Mouse (Mus musculus) retina, postnatal 1 day (tissue): ENCODE results near the gene Cela1.

Source experiments
- DNase-seq: peaks from one replicate; pipeline ENCODE4 v3.0.0-alpha.2; 2012

Gene Cela1

GRCm38 (mm10) chr15:100687430-100687971 lies at the start of gene Cela1:
Gene Cela1, minus strand, starts transcription at chr15:100687921.
- DNase-seq = no peak

GRCm38 (mm10) chr15:100735953-100736300 lies 48.2 kb upstream of the Cela1 start:
- DNase-seq = peak; percentile 42

GRCm38 (mm10) chr15:100735095-100735952 lies 47.6 kb upstream of the Cela1 start:
- DNase-seq = peak; percentile 65

GRCm38 (mm10) chr15:100732580-100732979 lies 44.9 kb upstream of the Cela1 start:
- DNase-seq = peak; percentile 49

GRCm38 (mm10) chr15:100731081-100731480 lies 43.4 kb upstream of the Cela1 start:
- DNase-seq = no peak

GRCm38 (mm10) chr15:100729281-100729985 lies 41.7 kb upstream of the Cela1 start, which contains the start of gene Galnt6:
Gene Galnt6, minus strand, starts transcription at chr15:100729376.
- DNase-seq = peak; percentile 59

GRCm38 (mm10) chr15:100728586-100728985 lies 40.9 kb upstream of the Cela1 start:
- DNase-seq = no peak

- DNase-seq = no peak
Observed at GRCm38 (mm10) chr15:100727834-100728233, 40.1 kb upstream of the Cela1 start.

- no peak for DNase-seq
Observed at GRCm38 (mm10) chr15:100726721-100727120, 39.0 kb upstream of the Cela1 start.

- DNase-seq = no peak
Observed at GRCm38 (mm10) chr15:100723505-100723904, 35.8 kb upstream of the Cela1 start.

GRCm38 (mm10) chr15:100722564-100722963 lies 34.8 kb upstream of the Cela1 start:
- no peak for DNase-seq

GRCm38 (mm10) chr15:100722026-100722425 lies 34.3 kb upstream of the Cela1 start:
- no peak for DNase-seq

GRCm38 (mm10) chr15:100721445-100721844 lies 33.7 kb upstream of the Cela1 start:
- DNase-seq = no peak

- no peak for DNase-seq
Observed at GRCm38 (mm10) chr15:100720066-100720465, 32.3 kb upstream of the Cela1 start.

GRCm38 (mm10) chr15:100719217-100719616 lies 31.5 kb upstream of the Cela1 start:
- DNase-seq = no peak

- DNase-seq = no peak
Observed at GRCm38 (mm10) chr15:100718572-100718971, 30.9 kb upstream of the Cela1 start.

- no peak for DNase-seq
Observed at GRCm38 (mm10) chr15:100717933-100718332, 30.2 kb upstream of the Cela1 start.

- peak; percentile 40 for DNase-seq
Observed at GRCm38 (mm10) chr15:100715399-100715993, 27.8 kb upstream of the Cela1 start.

- DNase-seq = no peak
Observed at GRCm38 (mm10) chr15:100714470-100714869, 26.7 kb upstream of the Cela1 start.

- DNase-seq = no peak
Observed at GRCm38 (mm10) chr15:100710838-100711237, 23.1 kb upstream of the Cela1 start.

GRCm38 (mm10) chr15:100708433-100709078 lies 20.8 kb upstream of the Cela1 start:
- no peak for DNase-seq

- DNase-seq = no peak
Observed at GRCm38 (mm10) chr15:100706226-100706625, 18.5 kb upstream of the Cela1 start.

GRCm38 (mm10) chr15:100705376-100705775 lies 17.7 kb upstream of the Cela1 start:
- no peak for DNase-seq
